Mouse (Mus musculus) neural tube, embryonic 14.5 days (tissue): ENCODE data around the gene Mcm2. TPM values are rescaled to one million over a fixed set of nuclear protein-coding genes. Genes with fewer than 3 reads are reported as not detected.
A peak's percentile ranks its signal among the peaks of the same experiment; 100 is the strongest.

Experiments
- ATAC-seq: fragments of 200-750 bp; cut with Nextera tagmentation; 2 replicates; pipeline ENCODE4 v1.8.0; 2017; ENCODE audit warnings: low read depth, mild to moderate bottlenecking, moderate TSS enrichment, moderate library complexity
- H3K27ac ChIP-seq: fragments of 300-500 bp; sonication (generic); 2 replicates; pipeline ENCODE4 v1.5.1; 2014; ENCODE audit warnings: low read depth, mild to moderate bottlenecking, control low read depth, low read length, moderate library complexity, mixed read lengths
- H3K27me3 ChIP-seq: fragments of 300-500 bp; sonication (generic); 2 replicates; pipeline ENCODE4 v1.6.1; 2014; ENCODE audit warnings: low read length; ENCODE audit not compliant: control insufficient read depth, insufficient read depth
- H3K36me3 ChIP-seq: fragments of 300-500 bp; sonication (generic); 2 replicates; pipeline ENCODE4 v1.6.1; 2014; ENCODE audit warnings: low read length, mixed read lengths; ENCODE audit not compliant: control insufficient read depth, insufficient read depth
- H3K4me1 ChIP-seq: fragments of 300-500 bp; sonication (generic); 2 replicates; pipeline ENCODE4 v1.6.1; 2014; ENCODE audit warnings: low read length; ENCODE audit not compliant: control insufficient read depth, insufficient read depth
- H3K4me2 ChIP-seq: fragments of 300-500 bp; sonication (generic); 2 replicates; pipeline ENCODE4 v1.6.1; 2014; ENCODE audit warnings: mild to moderate bottlenecking, low read depth, low read length, control low read depth
- H3K4me3 ChIP-seq: fragments of 300-500 bp; sonication (generic); 2 replicates; pipeline ENCODE4 v1.5.1; 2014; ENCODE audit warnings: low read depth, low read length, control low read depth, mixed read lengths
- H3K9ac ChIP-seq: fragments of 300-500 bp; sonication (generic); replicated peaks from 2 replicates; pipeline ENCODE4 v1.6.1; 2014; ENCODE audit warnings: low read depth, mild to moderate bottlenecking, control low read depth, low read length, mixed read lengths
- H3K9me3 ChIP-seq: fragments of 300-500 bp; sonication (generic); 2 replicates; pipeline ENCODE4 v1.6.1; 2016; ENCODE audit warnings: low read length; ENCODE audit not compliant: control insufficient read depth
- WGBS: fragments of 180-500 bp; shearing (Covaris S2); extraction: QIAGEN DNeasy Blood & Tissue Kit; methylation state at CpG from one replicate; pipeline ENCODE4 v1.1.7; 2014; 5-methylcytosine and 5-hydroxymethylcytosine counted together
- polyA plus RNA-seq: library from polyadenylated mRNA; unstranded; fragments of >200 nt; fragmentation: Nextera tagmentation; extraction: Ambion mirVana; gene quantifications from 2 replicates; pipeline ENCODE4 v1.2.1, GENCODE M21; 2014

The Mcm2 gene
- polyA plus RNA-seq, 1 experiment from 2014 or later: 15.1 TPM

DNA sequence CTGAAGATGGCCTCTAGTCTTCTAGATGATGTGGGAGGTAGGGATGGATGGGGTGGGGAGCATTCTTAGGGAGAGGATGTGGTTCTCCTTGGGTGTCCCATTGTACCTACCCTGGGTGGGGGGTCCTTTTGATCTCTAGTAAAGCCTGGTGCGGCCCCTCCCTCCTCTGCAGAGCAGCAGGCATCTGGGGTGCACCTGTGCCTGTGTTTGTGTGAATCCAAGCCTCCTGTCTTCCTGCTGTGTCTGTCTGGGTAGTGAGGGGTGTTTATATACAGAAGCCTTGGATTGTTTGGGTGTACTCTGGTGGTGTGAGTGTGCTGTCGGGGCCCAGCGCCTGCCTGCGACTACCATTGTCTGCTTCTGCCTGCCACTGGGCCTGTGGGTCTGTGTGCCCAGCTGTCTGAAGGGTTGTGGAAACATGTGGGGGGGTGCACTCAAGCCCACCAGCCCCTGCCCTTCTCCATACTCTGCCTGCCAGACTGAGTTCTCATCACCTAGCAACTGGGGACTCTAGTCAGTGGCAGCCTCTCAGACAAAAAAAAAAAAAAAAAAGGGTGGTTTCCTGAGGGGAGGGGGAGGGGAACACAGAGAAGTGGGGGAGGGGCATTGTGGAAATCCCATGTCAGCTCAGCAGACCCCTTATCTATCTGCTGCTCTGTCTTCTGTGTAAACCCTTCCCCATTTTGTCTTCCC is 39.5 kb upstream of the Mcm2 start:
- Histone ChIP-seq H3K4me2 (no peak overlapping the region), H3K27ac (peak overlapping the region; percentile 30), H3K9me3 (no peaks in the 10 kb centered on the region), H3K4me1 (peaks cover 20% of the 10 kb centered on the region), H3K4me3 (no peak overlapping the region), H3K36me3 (no peaks in the 10 kb centered on the region), H3K27me3 (no peaks in the 10 kb centered on the region), H3K9ac (no peak overlapping the region)
- ATAC-seq: peak; percentile 60; the same call in 1 of the 2 replicates
- 4% methylated on average over 4 of the region's 4 CpGs for WGBS

GRCm38 (mm10) chr6:88937214-88937549 is 38.6 kb upstream of the Mcm2 start:
- ATAC-seq: no peak
- H3K4me3 ChIP-seq: no peak overlapping the region
- H3K4me1 ChIP-seq: peaks cover 13% of the 10 kb centered on the region; the same call in 1 of the 2 replicates
- no peaks in the 10 kb centered on the region for H3K9me3 ChIP-seq
- H3K4me2 ChIP-seq: no peak overlapping the region
- no peaks in the 10 kb centered on the region for H3K27me3 ChIP-seq
- H3K9ac ChIP-seq: no peak overlapping the region
- H3K36me3 ChIP-seq: no peaks in the 10 kb centered on the region
- WGBS: 29% methylated on average over 4 of the region's 4 CpGs
- no peak overlapping the region for H3K27ac ChIP-seq

DNA sequence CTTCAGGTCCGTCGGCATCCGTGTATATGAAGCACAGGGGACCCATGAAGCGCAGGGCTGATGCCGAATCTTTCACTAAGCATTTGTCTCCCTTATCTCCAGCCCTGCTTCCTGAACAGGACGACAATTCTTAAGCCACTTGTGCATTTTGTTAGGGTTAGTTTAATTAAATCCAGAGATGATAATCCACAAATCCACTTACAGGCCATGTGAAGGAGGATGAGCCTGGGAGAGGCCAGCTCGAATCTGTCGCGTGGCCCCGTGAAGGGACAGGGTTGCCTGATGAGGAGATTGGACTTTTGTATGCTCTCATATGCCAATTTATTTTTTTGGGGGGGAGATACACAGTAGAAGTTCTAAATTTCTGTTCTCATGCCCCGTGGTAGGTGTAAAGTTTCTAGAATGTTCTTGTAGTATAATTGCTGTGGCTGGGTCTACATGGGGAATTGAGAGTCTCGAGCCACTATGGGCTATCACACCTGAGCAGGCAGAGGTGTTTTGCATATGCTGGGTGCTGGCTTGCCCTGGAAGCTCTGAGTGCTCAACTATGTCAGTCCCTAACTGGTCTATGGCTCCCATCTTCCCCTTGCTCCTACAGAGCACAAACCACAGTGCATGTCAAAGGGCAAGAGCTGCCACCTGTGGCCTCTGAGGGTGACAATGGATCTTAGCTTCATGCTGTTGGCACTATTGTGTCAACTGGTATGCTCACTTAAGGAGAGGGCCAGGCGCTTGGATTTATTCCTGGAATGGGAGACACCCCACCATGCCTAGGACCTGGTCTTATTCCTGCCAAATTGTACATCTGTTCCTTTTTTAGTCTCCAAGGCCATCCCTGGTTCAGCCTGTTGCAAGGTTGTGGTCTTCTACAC is 38.0 kb upstream of the Mcm2 start:
- no peak overlapping the region for H3K4me3 ChIP-seq
- no peak overlapping the region for H3K9ac ChIP-seq
- H3K4me1 ChIP-seq: peaks cover 9% of the 10 kb centered on the region; the same call in 1 of the 2 replicates
- H3K27me3 ChIP-seq: no peaks in the 10 kb centered on the region
- ATAC-seq: no peak
- WGBS: 58% methylated on average over 13 of the region's 13 CpGs
- H3K4me2 ChIP-seq: no peak overlapping the region
- no peak overlapping the region for H3K27ac ChIP-seq
- H3K9me3 ChIP-seq: no peaks in the 10 kb centered on the region
- no peaks in the 10 kb centered on the region for H3K36me3 ChIP-seq

DNA sequence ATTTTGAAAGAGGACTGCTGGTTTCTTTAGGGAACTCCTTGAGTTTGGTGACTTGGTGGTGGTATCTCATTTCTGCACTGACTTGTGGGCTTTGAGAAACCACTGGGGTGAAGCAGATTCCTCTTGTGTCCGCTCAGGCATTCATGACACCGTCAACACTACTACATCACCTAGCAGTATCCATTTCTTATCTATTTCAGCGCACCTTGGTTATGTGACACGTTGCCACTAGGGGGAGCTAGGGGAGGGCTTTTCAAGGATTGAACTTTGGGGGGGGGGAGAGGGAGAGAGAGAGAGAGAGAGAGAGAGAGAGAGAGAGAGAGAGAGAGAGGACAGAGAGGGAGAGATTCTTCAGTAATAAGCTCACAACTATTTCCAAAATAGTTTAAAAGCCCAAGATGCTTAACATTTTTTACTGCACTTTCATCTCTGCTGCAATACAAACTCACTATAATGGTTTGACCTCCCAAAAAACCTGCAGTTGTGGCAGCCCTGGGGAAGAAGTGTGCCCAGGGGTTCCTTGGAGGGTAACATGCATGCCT is 37.2 kb upstream of the Mcm2 start:
- WGBS: 14% methylated on average over 4 of the region's 4 CpGs
- Histone ChIP-seq H3K36me3 (no peaks in the 10 kb centered on the region), H3K4me1 (peaks cover 9% of the 10 kb centered on the region; the same call in 1 of the 2 replicates), H3K27me3 (no peaks in the 10 kb centered on the region), H3K27ac (no peak overlapping the region), H3K4me2 (no peak overlapping the region), H3K9ac (no peak overlapping the region), H3K9me3 (no peaks in the 10 kb centered on the region), H3K4me3 (no peak overlapping the region)
- ATAC-seq: no peak

GRCm38 (mm10) chr6:88934816-88935215 is 36.2 kb upstream of the Mcm2 start:
- no peak overlapping the region for H3K27ac ChIP-seq
- H3K9me3 ChIP-seq: no peaks in the 10 kb centered on the region
- peaks cover 12% of the 10 kb centered on the region; the same call in 1 of the 2 replicates for H3K4me1 ChIP-seq
- no peaks in the 10 kb centered on the region for H3K36me3 ChIP-seq
- ATAC-seq: no peak
- no peak overlapping the region for H3K4me2 ChIP-seq
- H3K4me3 ChIP-seq: no peak overlapping the region
- WGBS: 20% methylated on average over 4 of the region's 4 CpGs
- H3K27me3 ChIP-seq: no peaks in the 10 kb centered on the region
- H3K9ac ChIP-seq: no peak overlapping the region

- no peak overlapping the region for H3K27ac ChIP-seq
- H3K4me2 ChIP-seq: no peak overlapping the region
- H3K4me1 ChIP-seq: peaks cover 15% of the 10 kb centered on the region; the same call in 1 of the 2 replicates
- H3K9me3 ChIP-seq: no peaks in the 10 kb centered on the region
- no peaks in the 10 kb centered on the region for H3K36me3 ChIP-seq
- H3K9ac ChIP-seq: no peak overlapping the region
- 59% methylated on average over 4 of the region's 4 CpGs for WGBS
- no peak for ATAC-seq
- H3K4me3 ChIP-seq: no peak overlapping the region
- H3K27me3 ChIP-seq: no peaks in the 10 kb centered on the region
These were observed 35.6 kb upstream of the Mcm2 start for GRCm38 (mm10) chr6:88934132-88934531.

- Histone ChIP-seq H3K36me3 (no peaks in the 10 kb centered on the region), H3K4me2 (no peak overlapping the region), H3K9me3 (no peaks in the 10 kb centered on the region), H3K9ac (no peak overlapping the region), H3K27me3 (no peaks in the 10 kb centered on the region), H3K4me3 (no peak overlapping the region), H3K4me1 (peaks cover 13% of the 10 kb centered on the region; the same call in 1 of the 2 replicates), H3K27ac (no peak overlapping the region)
- WGBS: 93% methylated on average over 2 of the region's 2 CpGs
- no peak for ATAC-seq
These were observed 32.9 kb upstream of the Mcm2 start for GRCm38 (mm10) chr6:88931449-88931848.

DNA sequence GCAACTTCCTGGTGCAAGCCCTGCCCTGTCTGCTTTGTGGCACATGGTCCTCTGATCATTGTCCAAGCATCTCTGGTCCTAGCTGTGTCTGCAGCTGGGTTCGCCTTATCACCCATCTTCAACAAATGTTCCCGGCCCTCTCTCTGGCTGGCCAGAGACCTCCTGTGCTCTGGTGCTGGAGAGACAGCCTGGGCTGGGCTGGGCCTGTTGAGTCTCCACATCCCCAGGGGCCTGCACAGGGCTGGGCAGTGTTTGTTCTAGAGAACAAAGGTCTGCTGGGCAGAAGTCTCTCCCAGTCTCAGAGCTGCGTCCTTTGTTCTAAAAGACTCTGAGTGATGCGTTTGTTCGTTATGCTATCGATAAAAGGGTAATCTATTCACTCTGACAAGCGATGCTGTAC is 31.5 kb upstream of the Mcm2 start:
- no peaks in the 10 kb centered on the region for H3K36me3 ChIP-seq
- no peaks in the 10 kb centered on the region for H3K27me3 ChIP-seq
- peaks cover 21% of the 10 kb centered on the region for H3K4me1 ChIP-seq
- H3K9ac ChIP-seq: no peak overlapping the region; the same call in 1 of the 2 replicates
- no peak for ATAC-seq
- H3K4me2 ChIP-seq: no peak overlapping the region
- peak overlapping the region; percentile 60 for H3K27ac ChIP-seq
- no peaks in the 10 kb centered on the region for H3K9me3 ChIP-seq
- WGBS: 30% methylated on average over 7 of the region's 7 CpGs
- H3K4me3 ChIP-seq: no peak overlapping the region

- WGBS: 27% methylated on average over 6 of the region's 6 CpGs
- Histone ChIP-seq H3K4me1 (peaks cover 24% of the 10 kb centered on the region), H3K9me3 (no peaks in the 10 kb centered on the region), H3K9ac (no peak overlapping the region), H3K4me3 (no peak overlapping the region), H3K4me2 (no peak overlapping the region), H3K36me3 (no peaks in the 10 kb centered on the region), H3K27me3 (no peaks in the 10 kb centered on the region), H3K27ac (peak overlapping the region; percentile 60)
- ATAC-seq: peak; percentile 3; the same call in 1 of the 2 replicates
These were observed 30.9 kb upstream of the Mcm2 start for GRCm38 (mm10) chr6:88929451-88929850.
